Mouse (Mus musculus) heart, adult 2 months (tissue): ENCODE results near the gene Slc25a36.

ENCODE experiments used
- CTCF ChIP-seq: fragments of 200-600 bp; IDR thresholded peaks from 2 replicates; pipeline ENCODE4 v1.8.1; 2022; ENCODE audit warnings: antibody characterized with exemption, mild to moderate bottlenecking, moderate library complexity
- EP300 ChIP-seq: fragments of 200-500 bp; IDR thresholded peaks from 2 replicates; pipeline ENCODE4 v1.6.1; 2011; ENCODE audit warnings: low read depth, low read length, control low read depth; ENCODE audit not compliant: insufficient read depth
- POLR2A ChIP-seq: fragments of 200-500 bp; IDR thresholded peaks from 2 replicates; pipeline ENCODE4 v1.6.1; 2011; ENCODE audit warnings: mild to moderate bottlenecking, low read depth, low read length, control low read depth; ENCODE audit not compliant: insufficient read depth

GRCm38 (mm10) chr9:97069466-97069865, 41.5 kb downstream of the Slc25a36 start:
- no peak for TF ChIP-seq POLR2A
- no peak for TF ChIP-seq CTCF
- no peak for TF ChIP-seq EP300
